Mouse (Mus musculus): ENCODE data around the gene Reln. TPM values are rescaled to one million over a fixed set of nuclear protein-coding genes. Genes with fewer than 3 reads are reported as not detected.

Gene Reln
- 33.6 and 36.4 TPM in 2 replicates for polyA plus RNA-seq (2015; fragmentation: Nextera tagmentation; extraction: Ambion mirVana)

DNA sequence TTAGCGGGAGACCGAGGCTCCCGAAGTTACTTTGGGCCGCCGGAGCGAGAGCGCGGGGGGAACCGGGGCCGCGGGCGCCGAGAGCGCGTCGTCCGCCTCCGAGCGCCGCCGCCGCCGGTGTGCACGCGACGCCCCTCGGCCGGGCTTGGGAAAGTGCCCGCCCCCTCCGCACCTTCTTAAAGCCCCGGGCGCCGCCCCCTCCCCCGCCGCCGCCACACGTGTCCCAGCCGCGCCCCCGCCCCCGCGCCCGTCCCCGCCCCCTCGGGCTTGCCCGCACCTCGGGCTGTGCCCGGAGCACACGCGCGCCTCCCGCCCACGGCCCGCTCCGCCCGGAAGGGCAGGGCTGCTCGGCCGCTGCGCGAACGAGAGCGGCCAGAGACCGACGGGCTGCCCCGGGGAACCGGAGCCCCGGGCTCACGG, at the start of gene Reln:
Reln (minus strand) TSS at position 147 of the 420 bp plus-strand sequence.
- under 1% methylated on average over 53 of the region's 68 CpGs for WGBS
- peak within 1 kb of the TSS; percentile 73 for H3K27ac ChIP-seq
- H3K4me3 ChIP-seq: peak within 1 kb of the TSS; percentile 64
- no peaks in the 10 kb centered on the region for H3K9me3 ChIP-seq (replicated peaks)
- ATAC-seq: peak; percentile 87
- H3K9ac ChIP-seq: peak within 1 kb of the TSS; percentile 77
- H3K4me2 ChIP-seq: peak within 1 kb of the TSS; percentile 93
- no peaks in the 10 kb centered on the region for H3K36me3 ChIP-seq (ENCODE audit: poor library complexity, severe bottlenecking)
- H3K4me1 ChIP-seq: peaks cover 22% of the 10 kb centered on the region
- H3K27me3 ChIP-seq: peaks cover 69% of the 10 kb centered on the region

DNA sequence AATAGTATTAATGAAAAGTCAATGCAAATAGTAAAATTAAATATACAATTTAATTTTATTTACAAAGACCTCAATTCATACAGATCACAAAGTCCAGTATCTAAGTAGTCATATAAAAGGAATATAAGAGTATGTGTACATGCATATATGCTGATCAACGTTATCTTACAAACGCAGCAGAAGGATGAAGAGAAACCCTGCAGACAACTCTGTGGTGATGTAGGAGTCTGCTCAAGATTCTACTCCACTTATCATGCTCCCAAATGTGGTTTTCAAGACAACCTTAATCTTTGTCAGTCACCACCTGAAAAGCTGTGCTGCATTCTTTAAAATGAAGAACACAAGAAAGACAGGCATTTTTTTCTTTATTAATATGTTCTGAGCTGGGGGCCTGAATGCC, 44.0 kb upstream of the Reln start:
- Histone ChIP-seq H3K27ac (no peak overlapping the region), H3K4me1 (no peaks in the 10 kb centered on the region), H3K9me3 (replicated peaks) (no peaks in the 10 kb centered on the region), H3K9ac (no peak overlapping the region), H3K4me3 (no peak overlapping the region), H3K27me3 (no peaks in the 10 kb centered on the region), H3K36me3 (ENCODE audit: poor library complexity, severe bottlenecking) (no peaks in the 10 kb centered on the region), H3K4me2 (no peak overlapping the region)
- no peak for ATAC-seq
- WGBS: 88% methylated on average over 2 of the region's 2 CpGs

DNA sequence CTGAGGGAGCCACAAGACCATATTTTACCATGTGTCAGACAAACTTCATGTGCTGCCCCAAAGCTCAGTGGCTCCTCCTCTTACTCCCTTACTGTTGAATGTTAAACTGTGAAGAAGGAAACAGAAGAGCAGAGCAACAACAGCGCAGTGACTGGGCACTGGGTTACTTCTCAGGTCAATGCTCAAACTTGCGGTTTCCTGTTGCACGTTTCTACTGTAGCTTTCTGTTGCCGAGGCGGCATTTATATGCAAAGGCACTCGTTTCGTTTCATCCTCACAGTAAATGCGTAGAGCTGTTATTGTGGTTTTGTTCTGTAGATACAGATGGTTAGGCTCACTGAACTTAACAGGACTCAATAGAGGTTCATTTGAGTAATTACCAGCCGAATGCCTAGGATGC, 16.0 kb upstream of the Reln start:
- Histone ChIP-seq H3K9me3 (replicated peaks) (no peaks in the 10 kb centered on the region), H3K4me1 (no peaks in the 10 kb centered on the region), H3K4me2 (no peak overlapping the region), H3K9ac (no peak overlapping the region), H3K36me3 (ENCODE audit: poor library complexity, severe bottlenecking) (no peaks in the 10 kb centered on the region), H3K4me3 (no peak overlapping the region), H3K27me3 (no peaks in the 10 kb centered on the region), H3K27ac (no peak overlapping the region)
- 69% methylated on average over 9 of the region's 9 CpGs for WGBS
- no peak for ATAC-seq

DNA sequence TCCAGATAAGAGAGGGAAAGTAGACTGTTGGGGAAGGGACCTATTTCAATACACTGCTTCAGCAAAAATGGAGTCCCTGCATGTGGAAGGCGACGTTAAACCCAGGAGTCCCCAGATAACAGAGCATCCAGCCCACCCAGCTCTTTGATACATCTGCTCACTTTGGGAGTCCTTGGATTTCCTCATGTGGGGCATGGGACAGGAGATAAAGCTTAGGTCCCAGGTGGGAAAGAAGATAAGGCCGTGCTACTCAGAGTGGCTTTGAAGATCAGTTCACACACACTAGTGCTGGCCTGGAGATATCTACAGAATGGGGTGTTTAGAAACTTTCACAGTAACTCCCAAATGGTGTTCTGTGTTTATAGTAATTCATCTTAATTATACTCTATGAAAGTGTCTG, 3.9 kb upstream of the Reln start:
- no peak overlapping the region for H3K27ac ChIP-seq
- 90% methylated on average over 3 of the region's 3 CpGs for WGBS
- no peaks in the 10 kb centered on the region for H3K36me3 ChIP-seq (ENCODE audit: poor library complexity, severe bottlenecking)
- no peak for ATAC-seq
- no peak overlapping the region for H3K4me2 ChIP-seq
- H3K27me3 ChIP-seq: peaks cover 44% of the 10 kb centered on the region
- no peak overlapping the region for H3K4me3 ChIP-seq
- peaks cover 22% of the 10 kb centered on the region for H3K4me1 ChIP-seq
- no peaks in the 10 kb centered on the region for H3K9me3 ChIP-seq (replicated peaks)
- no peak overlapping the region for H3K9ac ChIP-seq

DNA sequence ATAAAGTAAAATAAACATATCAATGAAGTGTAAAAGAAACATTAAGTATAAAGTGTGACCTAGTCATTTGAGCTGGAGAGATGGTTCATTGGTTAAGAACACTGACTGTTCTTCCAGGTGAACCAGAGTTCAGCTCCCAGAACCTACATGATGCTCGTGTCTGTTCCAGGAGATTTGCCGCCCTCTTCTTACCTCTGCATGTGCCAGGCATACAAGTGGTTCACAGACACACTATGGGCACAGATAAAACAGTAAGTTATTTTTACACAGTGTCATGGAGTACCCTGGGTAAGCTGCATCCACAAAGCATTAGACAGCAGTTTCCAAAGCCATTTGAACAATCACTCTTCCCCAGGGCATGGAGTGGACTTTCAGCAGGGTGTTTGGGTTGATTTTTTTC, 3.2 kb upstream of the Reln start:
- WGBS: 91% methylated on average over 2 of the region's 2 CpGs

DNA sequence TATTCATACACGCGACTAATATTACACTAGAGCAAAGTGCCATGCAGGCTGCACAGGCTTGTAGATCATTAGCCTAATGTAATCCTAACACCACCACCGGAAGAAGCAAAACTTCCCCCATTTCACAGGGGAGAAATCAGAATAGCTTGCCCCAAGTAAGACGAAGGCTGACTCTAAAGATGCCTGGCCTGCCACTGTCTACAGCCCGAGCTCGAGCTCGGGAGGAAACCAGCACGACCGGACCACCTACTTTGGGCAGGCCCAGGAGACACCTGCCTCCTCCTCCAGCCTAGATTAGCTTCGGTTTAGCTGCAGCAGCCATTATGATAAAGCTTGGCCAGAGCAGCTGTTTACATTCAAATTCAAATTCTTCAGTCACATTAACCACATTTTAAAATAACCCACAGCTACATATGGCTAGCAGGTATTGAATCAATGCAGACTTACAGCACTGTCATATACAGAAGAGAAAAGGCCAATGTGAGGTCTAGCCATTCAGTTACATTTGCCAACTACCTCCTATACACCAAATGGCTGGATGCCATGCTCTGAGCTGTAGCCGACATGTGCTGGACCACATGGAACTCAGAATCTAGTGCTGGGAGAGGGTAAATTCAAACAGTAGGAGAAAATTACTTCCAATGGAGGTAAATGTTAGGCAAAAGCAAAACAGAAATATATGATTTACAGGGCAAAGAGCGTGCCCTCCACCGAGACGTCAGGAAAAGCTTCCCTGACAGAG, 1.6 kb upstream of the Reln start:
- no peak overlapping the region for H3K9ac ChIP-seq
- H3K9me3 ChIP-seq (replicated peaks): no peaks in the 10 kb centered on the region
- no peak overlapping the region for H3K27ac ChIP-seq
- H3K4me3 ChIP-seq: peak overlapping the region; percentile 64
- peaks cover 22% of the 10 kb centered on the region for H3K4me1 ChIP-seq
- peaks cover 63% of the 10 kb centered on the region for H3K27me3 ChIP-seq
- WGBS: 32% methylated on average over 14 of the region's 14 CpGs
- H3K36me3 ChIP-seq (ENCODE audit: poor library complexity, severe bottlenecking): no peaks in the 10 kb centered on the region
- ATAC-seq: no peak
- H3K4me2 ChIP-seq: peak overlapping the region; percentile 93

More for the DNA sequence above, 3.2 kb upstream of the Reln start:
- H3K27me3 ChIP-seq: peaks cover 50% of the 10 kb centered on the region
- H3K4me1 ChIP-seq: peaks cover 22% of the 10 kb centered on the region
- H3K9me3 ChIP-seq (replicated peaks): no peaks in the 10 kb centered on the region
- no peaks in the 10 kb centered on the region for H3K36me3 ChIP-seq (ENCODE audit: poor library complexity, severe bottlenecking)
- no peak overlapping the region for H3K4me3 ChIP-seq
- no peak for ATAC-seq
- no peak overlapping the region for H3K9ac ChIP-seq
- H3K27ac ChIP-seq: no peak overlapping the region
- H3K4me2 ChIP-seq: no peak overlapping the region

DNA sequence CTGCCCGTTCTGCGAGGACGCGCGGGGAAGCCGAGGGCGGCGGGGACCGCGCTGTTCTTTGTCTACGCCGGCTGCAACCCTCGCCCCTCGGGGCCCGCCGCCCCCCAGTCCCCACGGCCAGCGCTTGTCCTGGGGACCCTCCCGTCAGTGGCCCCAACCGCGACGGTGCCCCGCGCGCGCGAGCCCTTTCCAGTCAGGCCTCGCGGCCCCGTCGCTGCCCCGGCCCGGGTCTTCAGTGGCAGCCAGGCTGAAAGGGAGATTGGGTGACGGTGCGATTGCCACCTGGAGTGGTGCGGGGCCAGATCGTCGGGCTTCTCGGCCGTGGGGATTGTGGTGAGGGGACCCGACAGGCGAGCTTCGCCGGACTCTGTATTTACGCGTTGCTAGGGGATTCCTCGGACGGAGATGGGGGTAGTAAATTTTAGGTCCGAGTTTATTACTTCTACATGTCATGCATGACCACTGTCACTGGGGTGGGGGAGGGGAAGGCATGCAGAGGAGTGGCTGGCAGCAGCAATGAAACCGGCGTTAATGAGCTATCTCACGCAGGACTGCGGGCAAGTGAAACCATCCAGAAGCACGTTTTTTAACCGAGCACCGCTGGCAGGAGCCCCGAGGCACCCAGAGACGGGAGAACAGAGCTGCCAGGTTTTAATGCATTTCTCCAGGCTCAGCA, 612 bp upstream of the Reln start:
- peak overlapping the region; percentile 77 for H3K9ac ChIP-seq
- under 1% methylated on average over 41 of the region's 58 CpGs for WGBS
- peaks cover 22% of the 10 kb centered on the region for H3K4me1 ChIP-seq
- H3K4me2 ChIP-seq: peak overlapping the region; percentile 93
- H3K27me3 ChIP-seq: peaks cover 69% of the 10 kb centered on the region
- H3K36me3 ChIP-seq (ENCODE audit: poor library complexity, severe bottlenecking): no peaks in the 10 kb centered on the region
- H3K9me3 ChIP-seq (replicated peaks): no peaks in the 10 kb centered on the region
- peak overlapping the region; percentile 73 for H3K27ac ChIP-seq
- ATAC-seq: peak; percentile 69
- H3K4me3 ChIP-seq: peak overlapping the region; percentile 64

DNA sequence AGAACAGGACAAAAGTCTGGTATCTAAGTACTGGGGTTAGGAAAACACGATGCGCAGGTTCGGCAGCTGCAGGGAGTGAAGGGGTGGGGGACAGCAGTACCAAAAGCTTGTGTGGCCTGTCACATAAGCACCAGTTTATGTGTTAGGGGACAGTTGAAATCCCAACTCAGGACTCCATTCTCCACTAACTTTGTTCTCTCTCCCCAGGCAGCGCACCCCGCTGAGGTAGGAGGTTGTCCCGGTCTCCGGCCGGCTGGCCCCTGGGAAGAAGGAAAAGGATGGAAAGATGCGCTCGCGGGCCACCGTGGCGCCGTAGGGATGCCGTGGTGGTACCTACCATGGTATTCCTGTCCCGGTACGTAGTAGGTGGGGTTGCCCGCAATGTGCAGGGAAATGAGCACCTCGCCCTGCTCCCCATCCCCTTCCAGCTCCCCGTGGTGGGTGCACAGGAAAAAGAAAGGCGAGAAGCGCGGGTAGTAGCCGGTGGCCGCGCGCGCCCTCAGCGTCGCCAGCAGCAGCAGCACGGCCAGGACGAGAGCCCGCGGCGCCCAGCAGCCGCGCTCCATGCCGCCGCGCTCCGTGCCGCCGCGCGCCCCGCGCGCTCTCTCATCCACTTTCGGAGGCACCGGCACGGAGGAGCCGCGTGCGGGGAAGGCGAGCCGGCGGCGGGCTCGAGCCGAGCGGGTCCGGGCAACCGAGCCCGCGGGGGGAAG, 503 bp downstream of the Reln start:
- Histone ChIP-seq H3K4me1 (peaks cover 22% of the 10 kb centered on the region), H3K4me3 (peak overlapping the region; percentile 64), H3K36me3 (ENCODE audit: poor library complexity, severe bottlenecking) (no peaks in the 10 kb centered on the region), H3K9ac (peak overlapping the region; percentile 77), H3K27ac (no peak overlapping the region), H3K4me2 (peak overlapping the region; percentile 93), H3K27me3 (peaks cover 69% of the 10 kb centered on the region), H3K9me3 (replicated peaks) (no peaks in the 10 kb centered on the region)
- WGBS: 0% methylated on average over 60 of the region's 65 CpGs
- peak; percentile 84 for ATAC-seq

DNA sequence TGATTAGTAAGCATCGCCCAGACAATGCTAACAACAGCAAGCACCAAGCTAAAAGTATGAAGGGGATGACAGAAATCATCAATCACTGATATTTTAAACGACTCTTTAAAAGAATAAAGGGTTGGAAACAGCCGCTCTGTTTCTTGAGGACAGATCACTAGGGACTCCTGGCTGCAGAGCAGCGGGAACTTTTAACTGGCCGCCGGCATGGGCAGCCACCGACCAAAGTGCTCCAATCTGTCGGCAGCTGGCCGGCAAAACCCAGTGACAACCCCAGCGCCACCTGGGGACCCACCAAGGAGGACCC, 1.0 kb downstream of the Reln start:
- H3K9ac ChIP-seq: peak overlapping the region; percentile 77
- peaks cover 68% of the 10 kb centered on the region for H3K27me3 ChIP-seq
- WGBS: 2% methylated on average over 10 of the region's 10 CpGs

DNA sequence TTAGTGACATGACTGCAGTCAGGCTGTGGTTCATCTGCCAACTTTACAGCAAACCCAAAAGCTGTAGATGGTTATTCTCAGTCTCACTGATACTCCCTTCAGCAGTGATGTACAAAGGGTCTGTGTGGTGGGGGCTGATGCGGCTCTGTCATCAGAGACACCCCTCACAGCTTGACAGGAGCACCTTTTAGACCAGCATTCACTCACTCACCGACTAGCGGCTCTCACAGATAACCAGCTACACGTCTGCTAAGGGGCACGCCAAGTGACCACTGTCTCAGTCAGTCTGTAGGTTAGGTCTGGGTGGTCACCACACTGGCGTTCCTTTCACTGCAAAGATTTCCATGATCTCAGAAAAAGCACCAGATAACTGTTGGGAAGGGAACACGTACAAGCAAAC, 2.0 kb downstream of the Reln start:
- no peaks in the 10 kb centered on the region for H3K36me3 ChIP-seq (ENCODE audit: poor library complexity, severe bottlenecking)
- ATAC-seq: no peak
- H3K27me3 ChIP-seq: peaks cover 61% of the 10 kb centered on the region
- H3K4me3 ChIP-seq: peak overlapping the region; percentile 9
- peaks cover 22% of the 10 kb centered on the region for H3K4me1 ChIP-seq
- WGBS: 74% methylated on average over 7 of the region's 7 CpGs
- H3K4me2 ChIP-seq: peak overlapping the region; percentile 28
- H3K9me3 ChIP-seq (replicated peaks): no peaks in the 10 kb centered on the region
- no peak overlapping the region for H3K27ac ChIP-seq
- H3K9ac ChIP-seq: no peak overlapping the region; the same call in 1 of the 2 replicates

More for the DNA sequence above, 1.0 kb downstream of the Reln start:
- Histone ChIP-seq H3K4me3 (peak overlapping the region; percentile 64), H3K9me3 (replicated peaks) (no peaks in the 10 kb centered on the region), H3K4me2 (peak overlapping the region; percentile 93), H3K27ac (no peak overlapping the region), H3K36me3 (ENCODE audit: poor library complexity, severe bottlenecking) (no peaks in the 10 kb centered on the region), H3K4me1 (peaks cover 22% of the 10 kb centered on the region)
- ATAC-seq: no peak

DNA sequence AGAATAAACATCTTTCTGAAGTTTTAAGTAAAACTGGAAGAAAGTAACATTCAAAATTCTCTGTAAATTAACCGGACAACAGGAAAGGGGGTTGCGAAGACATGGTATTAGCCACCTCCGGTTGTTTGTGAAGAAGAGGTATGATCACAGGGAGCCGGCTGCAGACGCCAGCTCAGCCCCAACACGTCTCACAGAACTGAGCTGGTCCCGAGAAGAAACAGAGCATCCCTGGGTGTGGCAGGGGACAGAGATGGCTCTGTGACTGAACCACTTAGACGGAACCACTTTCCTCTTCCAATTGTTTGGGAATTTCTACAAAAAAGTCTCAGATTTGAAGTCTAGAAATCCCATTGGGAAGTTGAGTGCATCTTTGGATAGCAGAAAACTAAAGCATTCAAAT, 3.5 kb downstream of the Reln start:
- WGBS: 83% methylated on average over 8 of the region's 8 CpGs
- Histone ChIP-seq H3K4me3 (no peak overlapping the region), H3K27ac (no peak overlapping the region), H3K4me2 (no peak overlapping the region), H3K27me3 (peaks cover 46% of the 10 kb centered on the region), H3K9me3 (replicated peaks) (no peaks in the 10 kb centered on the region), H3K9ac (no peak overlapping the region), H3K36me3 (ENCODE audit: poor library complexity, severe bottlenecking) (no peaks in the 10 kb centered on the region), H3K4me1 (peaks cover 20% of the 10 kb centered on the region)
- no peak for ATAC-seq

DNA sequence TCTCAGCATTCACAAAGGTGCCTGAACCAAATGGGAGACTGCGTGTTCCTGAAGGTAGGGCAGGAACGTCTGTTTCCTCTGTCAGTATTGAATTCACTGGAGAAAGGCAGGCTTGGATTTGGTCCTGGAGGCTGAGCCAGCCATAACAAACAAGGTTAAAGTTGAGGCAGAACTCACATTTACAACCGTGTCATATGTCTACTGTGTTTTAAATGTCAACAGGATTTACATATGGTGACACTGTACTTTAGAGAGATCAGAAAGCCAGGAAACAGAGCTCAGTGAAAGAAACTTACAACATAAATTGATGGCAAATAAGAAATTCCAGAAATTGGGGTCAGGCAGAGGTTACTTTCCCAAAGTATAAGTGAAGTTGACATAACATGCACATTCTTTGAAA, 9.1 kb downstream of the Reln start:
- H3K4me2 ChIP-seq: no peak overlapping the region
- peaks cover 8% of the 10 kb centered on the region for H3K4me1 ChIP-seq
- no peak overlapping the region for H3K4me3 ChIP-seq
- 83% methylated on average over 3 of the region's 3 CpGs for WGBS
- H3K27me3 ChIP-seq: no peaks in the 10 kb centered on the region
- H3K36me3 ChIP-seq (ENCODE audit: poor library complexity, severe bottlenecking): no peaks in the 10 kb centered on the region
- peaks cover 5% of the 10 kb centered on the region; the same call in 1 of the 2 replicates for H3K9me3 ChIP-seq (replicated peaks)
- H3K27ac ChIP-seq: no peak overlapping the region
- no peak for ATAC-seq
- no peak overlapping the region for H3K9ac ChIP-seq

Data from forebrain, embryonic 13.5 days (tissue).